Mouse (Mus musculus): ENCODE data around the gene Dhodh.

The Dhodh gene

DNA sequence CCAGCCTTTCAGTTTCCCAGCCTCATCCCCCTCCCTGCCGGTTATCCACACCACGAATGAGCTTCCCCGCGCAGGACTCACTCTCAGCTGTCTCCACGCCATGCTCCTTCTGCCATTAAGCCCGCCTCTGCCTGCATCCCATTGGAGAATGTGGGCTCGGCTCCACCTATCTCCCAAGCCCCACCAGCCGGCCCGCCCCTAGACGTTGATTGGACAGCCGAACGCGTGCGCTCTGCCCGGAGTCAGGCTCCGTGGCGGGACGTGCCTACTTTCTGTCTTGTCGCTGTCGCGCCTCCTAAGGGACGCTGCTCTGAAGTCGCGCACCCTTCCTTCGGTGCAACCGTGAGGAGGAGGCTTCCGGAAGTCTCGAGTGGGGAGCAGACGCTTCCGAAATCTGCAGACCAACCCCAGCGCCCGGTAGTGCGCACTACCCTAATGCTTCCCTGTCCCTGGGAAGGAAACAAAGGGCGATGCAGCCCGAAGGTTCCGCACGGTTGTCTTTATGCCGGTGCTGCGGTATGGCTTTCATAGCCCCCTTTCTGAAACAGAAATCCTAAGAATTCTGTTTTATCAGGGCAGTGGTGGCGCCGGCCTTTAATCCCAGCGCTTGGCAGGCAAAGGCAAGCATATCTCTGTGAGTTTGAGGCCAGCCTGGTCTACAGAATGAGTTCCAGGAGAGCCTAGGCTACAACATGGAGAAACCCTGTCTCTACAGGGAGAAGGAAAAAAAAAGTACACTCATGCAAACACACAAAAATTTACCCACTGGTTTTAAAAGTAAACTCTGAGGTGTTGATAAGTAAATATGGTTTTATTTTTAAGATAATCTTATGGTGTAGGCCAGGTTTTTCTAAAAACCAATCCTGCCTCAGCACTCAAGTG lies at the start of gene Dhodh:
TSS of gene Dhodh (minus strand) at position 403 of the 882 bp plus-strand sequence.
- peak; percentile 90 to 91 for DNase-seq (ENCODE audit: low spot score in 2 of 2)

DNA sequence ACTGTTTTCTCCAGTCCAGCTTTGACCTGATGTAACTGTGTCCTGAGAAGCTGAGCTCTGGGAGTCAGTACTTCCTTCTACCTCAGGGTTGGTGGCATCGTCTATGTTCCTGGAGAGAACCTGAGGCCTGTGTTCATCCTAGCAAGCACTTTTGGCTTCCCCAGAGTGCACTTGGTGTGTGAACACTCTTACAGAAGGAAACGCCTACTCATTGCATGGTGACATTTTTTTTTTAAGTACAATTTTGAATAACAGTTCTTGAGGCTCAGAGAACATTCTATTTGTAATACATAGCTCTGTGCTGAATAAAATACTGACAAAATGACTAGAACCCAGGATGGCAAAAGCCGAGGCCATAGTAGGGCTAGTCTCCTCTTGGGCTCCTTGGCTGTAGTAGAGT lies 48.4 kb upstream of the Dhodh start:
- DNase-seq (ENCODE audit: low spot score in 2 of 2) = no peak

DNA sequence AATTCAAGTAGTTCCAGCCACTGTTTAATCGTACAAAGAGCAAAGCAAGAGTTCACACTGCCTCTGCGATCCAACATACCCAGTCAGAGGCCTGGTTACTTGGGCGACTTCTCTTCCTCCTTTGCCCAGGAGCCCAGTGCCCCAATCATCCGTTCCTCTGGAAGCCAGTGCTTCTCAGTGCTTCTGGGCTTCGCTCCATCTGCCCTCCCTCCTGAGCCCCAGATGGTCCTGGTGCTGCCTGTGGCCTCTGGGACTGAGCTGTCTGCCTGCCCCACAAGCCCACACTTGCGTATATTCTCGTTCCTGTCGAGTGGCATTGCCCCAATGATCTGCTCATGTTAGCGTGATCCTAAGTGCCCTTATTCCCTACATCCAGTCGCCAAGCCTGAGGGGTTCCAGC lies 42.3 kb upstream of the Dhodh start:
- DNase-seq (ENCODE audit: low spot score in 2 of 2) = no peak

DNA sequence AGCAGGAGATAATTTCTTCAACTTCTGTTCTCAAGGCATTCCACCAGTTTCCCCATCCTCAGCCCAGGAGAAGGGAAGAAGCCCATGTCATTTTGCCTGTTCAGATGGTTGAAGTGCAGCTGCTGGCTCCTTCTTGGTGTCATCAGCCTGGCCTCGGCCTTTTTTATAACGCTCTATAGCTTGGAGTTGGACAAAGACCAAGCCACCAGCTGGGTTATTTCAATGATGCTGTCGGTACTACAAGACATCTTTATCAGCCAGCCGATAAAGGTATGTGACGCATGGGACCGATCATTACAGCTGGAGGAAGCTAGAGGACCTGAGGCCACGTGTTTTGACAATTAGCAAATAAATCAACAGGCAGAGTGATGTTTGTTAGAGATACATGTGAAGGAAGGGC lies 40.0 kb upstream of the Dhodh start:
- no peak for DNase-seq (ENCODE audit: low spot score in 2 of 2)

DNA sequence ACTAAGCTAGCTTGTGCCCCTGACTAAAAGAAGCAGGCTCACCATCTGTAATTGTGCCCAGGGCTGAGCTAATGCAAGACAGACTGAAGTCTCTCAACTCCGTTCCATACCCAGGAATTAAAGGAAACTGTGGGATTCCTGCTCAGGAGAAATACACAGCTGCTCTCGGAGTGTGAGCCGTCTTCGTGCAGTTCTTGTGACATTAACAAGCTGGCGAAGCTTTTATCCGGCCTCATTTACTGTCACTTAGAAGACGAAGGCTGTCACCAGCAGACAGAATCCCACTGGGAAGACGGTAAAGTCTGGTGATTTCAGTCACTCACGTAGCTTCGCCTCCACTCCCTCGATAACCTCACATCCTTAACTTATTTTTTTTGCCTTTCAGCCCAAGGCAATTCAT lies 38.9 kb upstream of the Dhodh start:
- DNase-seq (ENCODE audit: low spot score in 2 of 2) = no peak

DNA sequence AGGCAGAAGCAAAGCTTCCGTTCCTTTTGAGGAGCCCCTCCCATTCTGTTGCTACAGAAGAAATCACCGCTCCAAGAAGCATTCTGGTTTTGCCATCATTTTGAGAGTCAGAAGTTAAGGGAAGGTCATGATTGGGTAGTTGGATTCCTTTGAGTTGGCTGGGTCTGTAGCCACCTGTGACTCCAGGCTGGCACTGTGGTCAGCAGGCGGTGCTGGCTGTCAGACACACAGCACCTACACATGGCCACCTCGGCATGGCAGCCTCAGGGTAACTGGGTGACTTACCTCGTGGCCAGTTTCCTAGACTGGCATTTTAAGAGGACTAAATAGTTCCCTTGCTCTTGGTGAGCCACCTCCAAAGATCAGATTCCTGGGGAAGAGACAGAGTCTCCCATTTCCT lies 32.8 kb upstream of the Dhodh start:
- no peak for DNase-seq (ENCODE audit: low spot score in 2 of 2)

DNA sequence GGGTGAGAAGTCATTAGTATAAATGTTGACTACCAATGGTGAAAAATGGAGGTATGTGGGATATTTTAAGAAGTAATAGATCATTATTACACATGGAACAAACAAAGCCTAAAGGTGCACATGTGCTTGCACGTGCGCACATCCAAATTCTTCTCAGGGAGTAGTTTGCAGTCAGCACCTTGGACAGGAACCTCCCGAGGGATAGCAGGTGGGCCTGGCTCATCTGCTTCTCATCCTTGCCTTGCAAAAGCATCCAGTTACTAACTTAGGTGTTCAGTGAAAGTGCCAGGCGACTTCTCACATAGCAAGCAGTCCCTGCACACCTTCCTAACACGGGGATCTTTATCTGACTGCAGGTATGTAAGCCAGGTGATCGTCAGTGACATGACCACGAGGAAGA lies 31.9 kb upstream of the Dhodh start:
- DNase-seq (ENCODE audit: low spot score in 2 of 2) = no peak

DNA sequence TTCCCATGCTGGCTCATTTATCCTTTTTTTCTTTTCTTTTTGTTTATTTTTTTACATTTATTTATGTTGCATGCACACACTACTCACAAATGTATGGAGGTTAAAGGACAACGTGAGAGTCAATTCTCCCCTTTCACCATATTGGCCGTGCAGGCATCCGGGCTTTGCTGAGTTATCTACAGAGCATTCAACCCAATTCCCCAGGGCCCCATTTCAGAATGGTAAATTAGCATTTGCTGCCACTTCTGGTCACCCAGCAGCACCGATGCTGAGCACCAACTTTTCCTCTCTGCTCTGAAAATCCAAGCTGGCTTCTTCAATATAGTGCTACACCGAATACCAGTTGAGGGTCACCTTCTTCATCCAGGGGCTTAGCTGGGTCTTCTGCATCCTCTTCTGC lies 30.4 kb upstream of the Dhodh start:
- DNase-seq (ENCODE audit: low spot score in 2 of 2) = no peak

DNA sequence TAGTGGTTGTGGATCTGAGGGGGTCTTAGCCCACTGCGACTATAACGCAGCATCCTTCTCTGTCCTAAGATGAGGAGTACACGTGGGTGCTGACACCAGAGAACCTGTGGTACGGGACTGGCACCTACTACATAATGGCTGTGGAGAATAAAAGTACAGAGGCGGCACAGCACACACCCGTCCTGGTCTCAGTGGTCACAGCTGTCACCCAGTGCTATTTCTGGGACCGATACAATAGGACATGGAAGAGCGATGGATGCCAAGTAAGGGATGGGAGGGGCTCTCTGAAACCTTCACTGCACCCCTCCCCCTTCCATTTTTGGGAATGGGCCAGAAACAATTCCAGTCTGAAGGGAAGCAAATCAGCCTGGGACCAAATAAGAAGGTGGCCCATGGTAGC lies 26.7 kb upstream of the Dhodh start:
- DNase-seq (ENCODE audit: low spot score in 2 of 2) = no peak

DNA sequence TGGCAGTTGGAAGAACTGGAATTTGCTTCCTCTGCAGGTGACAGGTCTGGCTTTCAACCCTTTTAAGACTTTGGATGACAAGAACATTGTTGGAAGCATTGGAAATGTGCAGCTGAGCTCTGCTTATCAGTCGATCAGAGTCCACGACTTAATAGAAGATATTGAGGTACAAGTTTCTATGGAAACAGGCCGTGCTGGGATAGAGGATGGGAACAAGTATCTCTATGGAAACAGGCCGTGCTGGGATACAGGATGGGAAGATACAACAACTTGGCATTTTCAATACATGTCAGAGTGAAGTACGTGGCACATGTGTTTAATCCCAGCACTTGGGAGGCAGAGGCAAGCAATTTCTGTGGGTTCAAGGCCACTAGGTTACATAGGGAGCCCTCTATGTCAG lies 24.0 kb upstream of the Dhodh start:
- DNase-seq (ENCODE audit: low spot score in 2 of 2) = no peak

DNA sequence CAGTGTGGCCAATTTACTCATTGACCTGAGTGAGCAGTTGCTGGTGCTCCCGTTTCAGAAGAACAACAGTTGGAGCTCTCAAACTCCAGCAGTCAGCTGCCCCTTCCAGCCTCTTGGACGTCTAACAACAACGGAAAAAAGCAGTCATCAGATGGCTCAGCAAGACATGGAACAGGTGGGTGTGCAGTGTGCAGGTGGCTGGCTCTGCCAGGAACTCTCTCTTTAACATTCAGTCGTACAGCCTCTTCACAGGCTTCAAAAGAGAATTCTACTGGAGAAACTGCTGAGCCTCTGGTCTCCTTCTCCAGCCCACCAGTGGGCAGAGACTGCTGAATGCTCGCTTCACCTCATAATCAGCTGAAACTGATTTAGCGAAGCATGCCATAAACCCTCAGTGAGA lies 20.2 kb upstream of the Dhodh start:
- DNase-seq (ENCODE audit: low spot score in 2 of 2) = no peak

DNA sequence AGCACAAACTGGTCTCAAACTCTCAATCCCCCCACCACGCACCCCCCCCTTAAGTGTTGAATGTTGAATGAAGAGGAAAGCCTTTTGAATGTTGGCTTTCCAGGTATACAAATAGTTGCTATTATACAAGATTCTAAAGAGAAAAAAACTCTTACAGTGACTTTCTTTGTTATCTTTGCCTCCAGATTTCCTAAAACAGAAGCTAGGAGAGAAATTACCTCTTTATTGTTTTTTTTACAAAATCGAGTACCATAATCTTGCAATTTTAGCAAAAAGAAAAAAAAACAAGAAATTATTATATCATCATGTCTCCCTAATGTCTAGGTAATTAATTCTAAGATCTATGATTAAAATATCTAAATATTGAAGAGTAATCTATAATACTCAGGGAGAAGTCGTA lies 7.1 kb upstream of the Dhodh start:
- DNase-seq (ENCODE audit: low spot score in 2 of 2) = no peak

DNA sequence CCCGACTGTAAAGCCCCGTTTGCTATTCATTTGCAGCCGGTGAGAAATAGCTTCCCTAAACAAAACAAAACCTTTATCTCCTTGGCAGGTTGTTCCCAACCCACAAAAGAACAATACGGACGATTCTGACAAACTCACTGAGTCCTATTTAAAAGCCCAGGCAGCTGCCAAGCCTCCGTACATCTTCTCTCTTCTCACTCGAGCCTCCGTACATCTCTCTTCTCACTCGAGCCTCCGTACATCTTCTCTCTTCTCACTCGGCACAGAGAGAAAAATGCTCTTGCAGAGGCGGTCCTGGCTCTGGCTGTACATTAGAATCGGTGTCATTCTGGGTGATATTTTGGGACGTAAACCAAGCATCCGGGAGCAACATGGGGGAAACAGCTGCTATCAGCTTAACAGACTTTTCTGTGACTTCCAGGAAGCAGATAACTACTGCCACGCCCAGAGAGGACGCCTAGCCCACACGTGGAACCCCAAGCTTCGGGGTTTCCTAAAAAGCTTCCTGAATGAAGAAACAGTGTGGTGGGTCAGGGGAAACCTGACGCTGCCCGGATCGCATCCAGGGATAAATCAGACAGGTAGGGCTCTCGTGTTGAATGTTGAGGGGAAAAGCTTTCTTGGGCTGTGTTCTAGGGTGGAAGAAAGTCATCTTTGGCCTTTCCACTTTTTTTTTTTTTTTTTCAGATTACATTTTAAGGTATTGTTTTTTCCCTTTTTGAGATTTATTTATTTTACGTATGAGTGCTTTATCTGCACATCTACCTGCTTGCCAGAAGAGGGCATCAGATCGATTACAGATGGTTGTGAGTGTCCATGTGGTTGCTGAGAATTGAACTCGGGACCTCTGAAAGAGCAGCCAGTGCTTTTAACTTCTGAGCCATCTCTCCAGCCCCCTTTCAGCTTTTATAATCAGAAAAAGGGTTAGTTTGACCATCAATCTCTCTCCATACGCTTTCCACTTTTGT lies 6.1 kb upstream of the Dhodh start, which contains the start of gene Pkd1l3:
TSS of gene Pkd1l3 (plus strand) at position 275 of the 968 bp plus-strand sequence.
- no peak for DNase-seq (ENCODE audit: low spot score in 2 of 2)

DNA sequence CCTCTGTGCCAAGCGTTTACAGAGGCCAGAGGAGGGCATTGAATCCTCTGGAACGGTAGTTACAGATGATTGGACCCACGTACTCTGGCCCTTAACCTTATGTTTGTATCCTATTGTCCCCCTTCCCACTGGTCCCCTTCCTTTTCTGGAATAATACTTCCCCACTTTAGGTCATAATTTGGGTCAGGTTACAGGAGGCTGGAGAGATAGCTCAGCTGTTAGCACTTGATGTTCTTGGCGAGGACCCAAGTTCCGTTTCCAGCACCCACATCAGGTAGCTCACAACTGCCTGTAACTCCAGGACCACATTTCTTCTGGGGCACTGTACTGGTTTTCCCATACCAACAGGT lies 655 bp upstream of the Dhodh start:
- no peak for DNase-seq (ENCODE audit: low spot score in 2 of 2)

DNA sequence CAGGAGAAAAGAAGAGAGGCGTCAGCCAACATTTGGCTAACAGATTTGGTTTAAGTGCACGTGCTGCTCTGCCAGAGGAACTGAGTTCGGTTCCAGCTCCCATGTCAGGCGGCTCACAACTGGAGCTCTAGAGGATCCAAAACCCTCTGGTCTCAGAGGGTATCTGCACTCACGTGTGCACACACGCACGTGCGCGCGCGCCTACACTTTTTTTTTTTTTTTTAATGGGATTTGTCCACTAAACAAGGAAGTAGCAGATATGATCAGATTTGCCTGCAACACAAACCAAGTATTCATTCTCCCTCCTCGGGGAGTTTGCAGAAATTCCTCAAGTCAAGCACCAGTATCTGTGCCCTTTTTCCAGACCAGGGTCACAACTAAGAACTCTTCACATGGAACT lies 823 bp downstream of the Dhodh start:
- DNase-seq (ENCODE audit: low spot score in 2 of 2) = no peak

DNA sequence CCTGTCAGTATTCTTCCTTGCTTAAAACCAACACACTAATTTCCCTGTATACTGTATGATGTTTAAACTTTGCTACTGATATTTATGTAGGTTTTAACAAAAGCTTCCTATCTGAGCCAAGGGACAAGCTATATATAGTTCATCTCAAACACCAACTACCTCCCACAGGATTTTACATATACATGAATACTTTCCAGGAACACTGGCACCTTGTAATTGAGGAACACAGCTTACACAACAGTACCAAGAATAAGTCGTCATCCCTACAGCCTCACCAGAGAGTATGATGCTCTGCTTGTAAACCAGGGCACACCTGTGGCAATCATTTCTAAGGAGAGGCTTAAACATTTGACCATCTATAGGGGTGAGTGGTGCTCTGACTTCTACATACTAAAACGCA lies 1.7 kb downstream of the Dhodh start:
- DNase-seq (ENCODE audit: low spot score in 2 of 2) = no peak

DNA sequence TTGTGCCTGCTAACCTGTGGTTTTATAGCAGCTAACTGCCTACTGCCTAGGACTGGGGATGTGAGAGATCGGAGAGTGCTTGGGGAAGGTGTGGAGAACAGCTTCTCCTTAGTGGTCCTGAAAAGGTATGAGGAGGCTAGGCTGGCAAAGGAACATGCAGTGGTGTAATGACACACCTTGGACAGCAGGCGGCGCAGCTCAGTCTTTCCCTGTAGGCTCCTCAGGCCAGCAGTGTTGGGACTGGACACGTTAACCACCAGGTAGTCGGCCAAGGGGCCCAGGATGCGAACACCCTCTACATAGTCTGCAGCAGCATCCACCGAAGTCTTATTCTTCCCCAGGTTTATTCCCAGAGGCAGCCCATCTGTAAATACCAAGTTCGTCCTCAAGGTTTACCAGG lies 12.6 kb downstream of the Dhodh start:
- peak; percentile 32 to 61 for DNase-seq (ENCODE audit: low spot score in 2 of 2)

DNA sequence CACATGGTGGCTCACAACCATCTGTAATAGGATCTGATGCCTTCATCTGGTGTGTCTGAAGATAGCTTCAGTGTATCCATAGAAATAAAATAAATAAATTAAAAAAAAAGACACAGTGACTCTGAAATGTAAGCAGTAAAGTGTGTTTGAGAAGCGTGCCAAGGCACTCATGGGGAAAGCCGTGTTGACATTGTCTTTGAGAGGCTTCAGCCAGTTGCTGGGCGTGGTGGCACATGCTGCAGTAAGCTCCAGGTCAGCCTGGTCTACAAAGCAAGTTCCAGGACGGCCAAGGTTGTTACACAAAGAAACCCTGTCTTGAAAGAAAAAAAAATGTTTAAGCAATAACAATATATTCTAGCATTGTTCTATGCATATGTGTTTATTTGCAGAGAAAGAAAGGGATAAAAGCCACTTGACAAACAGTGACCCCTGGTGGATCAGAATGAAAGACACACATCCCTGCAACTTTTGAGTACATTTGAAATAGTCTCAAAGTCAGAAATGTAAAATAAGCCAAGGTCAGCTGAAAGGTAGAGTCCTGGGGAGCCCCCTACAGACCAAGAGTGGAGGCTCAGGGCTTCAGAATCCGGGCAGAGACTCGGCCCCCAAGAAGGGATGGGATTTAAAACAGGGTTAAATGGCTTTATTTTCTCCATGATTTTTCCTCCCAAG lies 15.2 kb downstream of the Dhodh start:
- DNase-seq (ENCODE audit: low spot score in 2 of 2) = no peak

DNA sequence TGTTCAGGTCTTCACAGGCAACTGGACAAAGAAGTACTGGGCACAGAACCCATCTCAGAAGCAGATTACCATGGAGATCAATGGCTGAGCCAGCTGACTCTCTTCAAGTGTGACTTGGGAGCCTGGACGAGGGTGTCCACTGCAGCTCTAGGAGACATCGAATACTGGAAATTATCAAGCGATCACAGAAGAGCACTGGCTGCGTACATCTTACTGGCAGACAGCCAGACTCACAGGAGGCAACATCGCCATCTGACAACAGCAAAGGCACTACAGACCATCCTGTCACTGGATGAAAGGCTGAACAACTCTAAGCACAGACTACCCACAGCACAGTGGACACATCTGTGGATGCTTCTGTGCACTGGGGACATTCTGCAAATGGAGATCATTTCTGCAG lies 16.3 kb downstream of the Dhodh start:
- DNase-seq (ENCODE audit: low spot score in 2 of 2) = no peak

DNA sequence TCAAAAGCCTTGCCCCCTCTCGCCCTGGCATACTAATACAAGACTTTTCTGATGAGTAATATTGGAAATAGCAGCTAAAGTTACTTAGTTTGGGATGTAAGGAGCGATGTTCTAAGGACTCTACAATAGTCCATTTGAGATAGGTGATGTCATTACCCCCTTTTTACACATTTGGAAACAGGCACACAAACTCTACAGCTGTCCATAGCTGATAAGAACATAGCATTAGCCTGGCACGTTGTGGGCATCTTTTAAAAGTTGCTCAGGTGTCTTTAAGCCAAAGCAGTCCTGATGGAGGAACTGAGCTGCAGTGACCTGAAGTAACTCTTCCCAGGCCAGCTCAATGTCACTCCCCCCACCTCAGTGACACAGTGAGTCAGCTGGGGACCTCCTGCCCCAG lies 17.1 kb downstream of the Dhodh start:
- DNase-seq (ENCODE audit: low spot score in 2 of 2) = no peak

DNA sequence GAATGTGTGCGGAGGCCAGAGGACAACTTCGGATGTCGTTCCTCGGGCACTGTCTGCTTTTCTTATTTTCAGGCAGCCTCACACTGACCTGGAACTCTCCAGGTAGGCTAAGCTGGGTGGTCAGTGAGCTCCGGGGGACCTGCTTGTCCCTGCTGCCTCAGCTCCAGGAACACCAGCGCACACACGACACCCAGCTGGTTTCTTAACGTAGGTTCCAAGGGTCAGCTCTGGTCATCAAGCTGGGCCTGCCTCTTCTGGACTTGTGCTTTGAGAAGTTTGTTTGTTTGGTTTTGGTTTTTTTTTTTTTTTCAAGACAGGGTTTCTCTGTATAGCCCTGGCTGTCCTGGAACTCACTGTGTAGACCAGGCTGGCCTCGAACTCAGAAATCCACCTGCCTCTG lies 17.6 kb downstream of the Dhodh start:
- no peak for DNase-seq (ENCODE audit: low spot score in 2 of 2)

DNA sequence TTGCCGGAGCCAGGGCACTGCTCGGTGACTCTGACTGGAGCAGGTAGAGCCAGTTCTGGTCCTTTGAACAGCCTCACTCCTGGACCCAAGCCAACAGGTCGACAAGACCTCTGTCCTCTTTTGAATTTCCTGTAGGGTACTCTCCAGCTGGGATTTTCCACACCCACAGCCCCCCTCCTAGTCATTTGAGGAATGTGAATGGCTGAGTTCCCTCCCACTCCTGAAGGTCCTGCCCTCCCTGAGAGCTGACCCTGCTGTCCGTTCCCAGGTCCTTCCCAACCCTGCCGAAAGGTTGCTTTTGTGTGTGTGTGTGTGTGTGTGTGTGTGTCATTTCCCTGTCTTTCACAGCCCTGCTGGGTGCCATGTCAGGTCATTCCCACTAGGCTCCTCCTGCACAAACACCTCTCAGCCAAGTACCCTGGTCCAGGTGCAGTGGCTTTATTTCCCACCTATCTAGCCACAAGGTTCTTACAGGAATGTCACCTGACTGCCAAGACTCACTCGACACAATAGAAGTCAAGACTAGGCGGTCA lies 21.4 kb downstream of the Dhodh start:
- no peak for DNase-seq (ENCODE audit: low spot score in 2 of 2)
